Mouse (Mus musculus) gastrocnemius, adult 2 months (tissue): ENCODE data around the gene Olfr1367. TPM values are rescaled to one million over a fixed set of nuclear protein-coding genes. Genes with fewer than 3 reads are reported as not detected.
"Not testable (repeated sequence)": the region's sequence is repeated elsewhere in the genome, so short reads cannot be mapped to it uniquely, and the experiment has no call there.

Experiments
- DNase-seq: peaks from one replicate; pipeline ENCODE4 v3.0.0; 2022
- H3K27ac ChIP-seq: fragments of 200-600 bp; 2 replicates; pipeline ENCODE4 v1.8.1; 2022; ENCODE audit warnings: mild to moderate bottlenecking
- H3K4me3 ChIP-seq: fragments of 200-600 bp; 2 replicates; pipeline ENCODE4 v1.8.1; 2022; ENCODE audit warnings: mild to moderate bottlenecking, moderate library complexity
- CTCF ChIP-seq: fragments of 200-600 bp; IDR thresholded peaks from 2 replicates; pipeline ENCODE4 v1.8.1; 2022; ENCODE audit warnings: antibody characterized with exemption, mild to moderate bottlenecking, moderate library complexity
- intact Hi-C: fragments of 180-260 bp; cut with DNase I; formaldehyde crosslinking; loops from one replicate; pipeline ENCODE4 v1.15.1; 2025
- microRNA-seq: library from miRNA; unstranded; fragments of <30 nt; microRNA quantifications from one replicate; pipeline ENCODE4 v1.2.0, GENCODE M21; 2021
- total RNA-seq, 2 experiments: library from RNA; stranded (reverse); gene quantifications; 2 replicates each; pipeline ENCODE4 v1.2.3; 2021

Olfr1367 gene
- total RNA-seq, 2 experiments from 2014 or later, result not detected

- Histone ChIP-seq H3K27ac (no peak overlapping the region), H3K4me3 (peak overlapping the region; percentile 79)
- TF ChIP-seq CTCF, result no peak
- peak; percentile 16 for DNase-seq
- intact Hi-C loops, result loop anchor here (5.0 to 10.0 kb wide), 2 partner anchors 50 to 93 kb away; no protein-coding TSS in a partner anchor
Observed at GRCm38 (mm10) chr13:21327424-21327823, 19.3 kb upstream of the Olfr1367 start.

- no peak for TF ChIP-seq CTCF
- H3K27ac ChIP-seq, result no peak overlapping the region
- no peak for DNase-seq
- no peak overlapping the region for H3K4me3 ChIP-seq
- intact Hi-C loops, result no loop called here
Observed at GRCm38 (mm10) chr13:21350593-21350992, 3.9 kb downstream of the Olfr1367 start.

GRCm38 (mm10) chr13:21362621-21363248, 16.0 kb downstream of the Olfr1367 start, which contains the start of gene Zscan12:
Zscan12 (plus strand) TSS chr13:21362820.
- intact Hi-C loops, result loop anchor here (2.0 to 5.0 kb wide), 3 partner anchors 40 to 168 kb away; partner anchors contain the start of genes Zkscan3, Zkscan8 and Zscan26
- TF ChIP-seq CTCF, result no peak
- H3K4me3 ChIP-seq, result peak within 1 kb of the TSS; percentile 97

GRCm38 (mm10) chr13:21363719-21364118, 17.0 kb downstream of the Olfr1367 start:
- intact Hi-C loops, result loop anchor here (2.0 to 5.0 kb wide), 3 partner anchors 39 to 167 kb away; partner anchors contain the start of genes Zkscan3, Zkscan8 and Zscan26
- TF ChIP-seq CTCF, result no peak
- peak overlapping the region; percentile 97 for H3K4me3 ChIP-seq
- H3K27ac ChIP-seq, result no peak overlapping the region
- no peak for DNase-seq

More at GRCm38 (mm10) chr13:21362621-21363248, 16.0 kb downstream of the Olfr1367 start, which contains the start of gene Zscan12:
- peak within 1 kb of the TSS; percentile 97 for H3K27ac ChIP-seq
- DNase-seq, result peak; percentile 94

- intact Hi-C loops, result no loop called here
Observed at GRCm38 (mm10) chr13:21366635-21367034, 19.9 kb downstream of the Olfr1367 start.

GRCm38 (mm10) chr13:21372700-21373099, 26.0 kb downstream of the Olfr1367 start:
- no peak overlapping the region for H3K27ac ChIP-seq
- no peak for TF ChIP-seq CTCF
- H3K4me3 ChIP-seq, result no peak overlapping the region
- no peak for DNase-seq
- intact Hi-C loops, result no loop called here

More at GRCm38 (mm10) chr13:21366635-21367034, 19.9 kb downstream of the Olfr1367 start:
- no peak for DNase-seq
- Histone ChIP-seq H3K4me3 (no peak overlapping the region), H3K27ac (no peak overlapping the region)
- no peak for TF ChIP-seq CTCF

- Histone ChIP-seq H3K4me3 (no peak overlapping the region), H3K27ac (no peak overlapping the region)
- TF ChIP-seq CTCF, result no peak
- DNase-seq, result no peak
- intact Hi-C loops, result no loop called here
Observed at GRCm38 (mm10) chr13:21377773-21378172, 31.1 kb downstream of the Olfr1367 start.

- intact Hi-C loops, result no loop called here
- Histone ChIP-seq H3K4me3 (no peak overlapping the region), H3K27ac (no peak overlapping the region)
- no peak for TF ChIP-seq CTCF
- DNase-seq, result no peak
Observed at GRCm38 (mm10) chr13:21395211-21395610, 48.5 kb downstream of the Olfr1367 start.

- intact Hi-C loops, result no loop called here
- no peak for DNase-seq
- H3K27ac ChIP-seq, result no peak overlapping the region
- no peak overlapping the region for H3K4me3 ChIP-seq
- TF ChIP-seq CTCF, result no peak
Observed at GRCm38 (mm10) chr13:21395623-21396022, 48.9 kb downstream of the Olfr1367 start.

GRCm38 (mm10) chr13:21396048-21396447, 49.3 kb downstream of the Olfr1367 start:
- DNase-seq, result peak; percentile 56
- H3K4me3 ChIP-seq, result peak overlapping the region; percentile 65
- intact Hi-C loops, H3K27ac ChIP-seq: not testable (repeated sequence)

- DNase-seq, result no peak
- TF ChIP-seq CTCF, result no peak
- no peak overlapping the region for H3K4me3 ChIP-seq
- no peak overlapping the region for H3K27ac ChIP-seq
- intact Hi-C loops, result no loop called here
Observed at GRCm38 (mm10) chr13:21397486-21397885, 50.8 kb downstream of the Olfr1367 start.

Small RNA genes within 50 kb of the gene (microRNA-seq; reads per million reads assigned to microRNA genes)
- gene Mir6942, result not detected

Other genes starting within 250 kb of the Olfr1367 start
- gene Olfr1369-ps1, start 235.4 kb upstream of the Olfr1367 start, total RNA-seq, result not detected
- gene Olfr263, start 217.3 kb upstream of the Olfr1367 start, total RNA-seq, result not detected
- gene Olfr1368, start 201.0 kb upstream of the Olfr1367 start, total RNA-seq, result not detected
- 10 to 100 TPM; 23.8 to 26.4 TPM for gene Trim27, start 167.5 kb upstream of the Olfr1367 start, total RNA-seq
- gene Gpx5, start 54.2 kb upstream of the Olfr1367 start, total RNA-seq, result not detected
- not detected for gene Gpx6, start 34.8 kb upstream of the Olfr1367 start, total RNA-seq
- gene Zscan12, start 15.9 kb downstream of the Olfr1367 start, total RNA-seq, result 1 to 10 TPM; 6.9 to 8.7 TPM
- 10 to 100 TPM; 16.2 to 20.6 TPM for gene Zkscan3, start 55.8 kb downstream of the Olfr1367 start, total RNA-seq
- under 1 TPM; 0.18 to 0.59 TPM for gene Pgbd1, start 94.1 kb downstream of the Olfr1367 start, total RNA-seq
- 10 to 100 TPM; 13.6 to 14.5 TPM for gene Zscan26, start 106.8 kb downstream of the Olfr1367 start, total RNA-seq
- under 1 TPM; 0.14 to 0.15 TPM for gene Nkapl, start 121.6 kb downstream of the Olfr1367 start, total RNA-seq
- under 1 TPM; 0.38 to 0.50 TPM for gene Zkscan4, start 132.0 kb downstream of the Olfr1367 start, total RNA-seq
- gene Gm10065, start 132.5 kb downstream of the Olfr1367 start, total RNA-seq, result not detected
- 10 to 100 TPM; 21.8 to 23.3 TPM for gene AK157302, start 148.3 kb downstream of the Olfr1367 start, total RNA-seq
- gene Gm11273, start 154.5 kb downstream of the Olfr1367 start, total RNA-seq, result 100 to 1,000 TPM; 119 to 160 TPM
- 1 to 10 TPM; 4.7 to 6.1 TPM for gene Zkscan8, start 184.2 kb downstream of the Olfr1367 start, total RNA-seq
- gene Olfr1366, start 195.9 kb downstream of the Olfr1367 start, total RNA-seq, result not detected
- not detected for gene Olfr1535, start 213.0 kb downstream of the Olfr1367 start, total RNA-seq
- gene Olfr1364, start 234.8 kb downstream of the Olfr1367 start, total RNA-seq, result not detected